Mouse (Mus musculus) CD4-positive helper T cell, adult 2 months (primary cell): ENCODE measurements around the gene Etv2.

Source experiments
- DNase-seq: peaks from one replicate; pipeline ENCODE4 v3.0.0-alpha.2; 2012; ENCODE audit warnings: low read depth, missing footprints, low spot score

The Etv2 gene

DNA sequence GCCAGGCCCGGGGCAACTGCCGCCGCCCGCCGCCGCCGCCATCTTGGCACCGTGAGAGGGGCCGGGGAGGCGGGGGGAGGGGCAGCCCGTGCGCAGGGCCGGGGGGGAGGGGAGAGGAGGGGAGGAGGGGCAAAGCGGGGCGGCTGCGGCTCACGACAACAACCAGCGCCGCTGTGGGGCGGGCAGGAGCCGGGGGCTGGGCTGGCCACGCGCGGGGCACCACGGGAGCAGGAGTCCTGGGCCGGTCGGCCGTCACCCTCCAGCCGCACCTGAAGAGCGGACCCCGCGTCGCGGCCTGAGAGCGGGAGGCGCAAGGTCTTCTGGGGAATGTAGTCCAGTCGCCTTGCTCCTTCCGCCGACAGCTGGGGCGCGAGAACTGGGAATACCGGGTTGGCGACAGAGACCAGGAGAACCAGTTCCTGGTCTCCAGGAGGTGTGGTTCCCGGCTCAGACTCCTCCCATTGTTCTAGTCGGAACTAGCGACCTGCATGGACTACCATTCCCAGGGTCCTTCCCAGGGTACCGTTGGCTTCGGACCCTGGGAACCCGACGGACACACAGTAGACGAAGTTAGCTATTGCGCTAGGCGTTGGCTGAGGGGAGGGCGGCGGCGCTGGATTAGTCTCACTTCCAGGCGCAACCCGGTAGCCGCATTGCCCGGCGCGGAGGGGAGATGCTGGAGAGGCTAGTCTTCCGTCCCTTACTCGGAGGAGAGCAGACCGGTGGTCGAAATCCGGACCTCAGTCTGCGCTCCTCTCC, 46.8 kb downstream of the Etv2 start, which contains the start of gene Kmt2b:
Gene Kmt2b (minus strand): TSS at position 51 of the 759 bp plus-strand sequence.
- peak; percentile 95 for DNase-seq

DNA sequence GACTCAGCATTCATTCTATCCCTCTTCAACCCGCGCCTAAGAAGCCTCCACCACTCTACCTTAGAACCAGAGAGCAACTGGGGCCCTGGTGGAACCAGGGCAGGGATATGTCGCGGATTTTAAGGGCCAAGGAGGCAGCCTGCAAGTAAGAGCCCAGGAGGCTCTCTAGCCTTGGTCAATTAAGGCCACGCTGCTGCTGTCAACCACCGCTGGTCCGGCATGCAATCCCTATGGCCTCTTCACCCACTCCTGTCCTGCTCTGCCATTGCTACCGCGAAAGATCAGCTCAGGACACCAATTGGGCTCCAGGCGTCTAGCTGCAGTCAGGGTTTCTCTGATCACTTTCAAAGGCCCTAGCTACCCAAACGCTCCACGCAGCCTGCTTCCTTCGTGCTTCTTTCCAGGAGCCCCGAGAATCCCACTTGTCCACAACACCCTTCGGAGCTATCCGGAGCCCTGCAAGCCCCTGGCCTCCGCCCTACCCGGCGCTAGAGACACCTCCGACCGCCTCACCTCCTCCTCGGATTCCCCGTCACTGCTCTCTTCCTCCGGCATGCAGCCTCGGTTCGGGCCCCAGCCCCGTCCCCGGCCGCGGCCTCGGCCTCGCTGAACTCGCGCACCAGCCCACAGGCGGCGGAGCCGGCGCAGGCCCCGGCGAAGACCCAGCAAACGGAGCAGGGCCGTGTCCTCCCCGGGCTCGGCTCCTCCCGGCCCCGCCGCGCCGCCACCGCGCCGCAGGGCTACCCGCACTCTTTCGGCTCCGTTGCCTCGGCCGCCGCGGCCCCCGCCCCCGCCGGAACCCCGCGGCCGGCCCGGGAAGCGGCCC, 47.6 kb downstream of the Etv2 start:
- no peak for DNase-seq

DNA sequence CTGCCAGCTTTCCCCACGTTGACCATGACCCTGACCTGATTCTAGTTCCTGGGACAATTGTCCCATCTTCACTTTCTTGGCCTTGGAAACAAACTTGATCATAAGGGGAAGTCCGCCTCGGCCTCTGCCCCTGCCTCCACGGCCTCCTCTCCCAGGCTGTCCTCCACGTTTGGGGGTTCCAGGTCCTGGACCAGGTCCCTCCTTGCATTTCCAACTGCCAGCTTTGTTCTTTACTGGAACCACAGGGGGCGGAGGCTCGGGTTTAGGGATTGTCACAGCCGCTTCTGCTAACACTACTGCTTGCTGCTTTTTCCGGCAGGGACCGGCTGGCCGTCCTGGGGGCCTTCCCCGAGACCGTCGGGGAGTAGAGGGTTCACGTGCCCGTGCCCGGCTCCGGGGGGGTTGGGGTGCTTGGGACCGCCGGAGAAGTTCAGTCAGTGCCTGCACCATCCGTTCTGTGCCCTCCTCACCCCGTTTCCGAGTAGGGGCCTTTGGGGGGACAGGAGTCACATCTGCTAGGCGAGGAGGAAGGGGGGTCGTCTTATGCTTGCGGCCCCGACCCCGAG, 49.1 kb downstream of the Etv2 start:
- no peak for DNase-seq

DNA sequence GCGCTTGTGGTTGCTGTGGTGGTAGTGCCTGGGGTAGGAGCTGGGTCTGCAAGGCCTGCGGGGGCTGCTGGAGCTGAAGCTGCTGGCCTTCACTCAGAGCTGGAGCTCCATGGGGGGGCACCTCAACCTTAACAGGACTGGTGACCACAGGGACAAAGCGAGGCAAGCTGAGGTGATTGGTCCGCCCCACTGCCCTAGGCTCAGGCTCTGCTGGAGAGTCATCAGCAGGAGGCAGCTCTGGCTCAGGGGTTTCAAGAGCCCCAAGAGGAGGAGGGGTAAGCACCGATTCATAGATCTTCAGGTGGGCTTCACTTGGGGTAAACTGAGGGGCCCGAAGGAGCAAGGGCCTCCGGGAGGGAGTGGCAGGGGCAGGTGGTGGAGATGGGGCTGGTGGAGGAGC, 50.5 kb downstream of the Etv2 start:
- DNase-seq, result no peak

DNA sequence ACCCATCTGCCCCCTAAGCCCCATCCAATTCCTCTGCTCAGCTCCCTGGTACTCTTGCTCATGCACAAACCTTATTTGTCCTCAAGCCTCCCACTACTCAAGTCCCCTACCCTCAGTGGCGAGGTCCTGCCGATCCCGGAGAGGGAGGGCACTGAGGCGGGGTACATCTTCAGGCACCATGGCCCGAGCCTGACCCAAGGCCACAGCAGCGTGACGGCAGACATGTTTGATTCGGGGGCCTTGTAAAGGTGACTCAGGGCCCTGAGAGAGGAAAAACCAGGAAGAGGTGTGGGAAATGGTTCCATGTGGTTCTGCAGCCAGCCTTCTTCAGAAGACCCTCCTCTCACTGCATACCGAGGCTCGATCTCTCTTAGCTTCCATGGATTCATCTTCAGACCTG, 51.3 kb downstream of the Etv2 start:
- no peak for DNase-seq
